Mouse (Mus musculus) kidney, postnatal 0 days (tissue): ENCODE results near the gene Ucn2. TPM values are rescaled to one million over a fixed set of nuclear protein-coding genes. Genes with fewer than 3 reads are reported as not detected.

ENCODE experiments used
- ATAC-seq: fragments of 200-750 bp; cut with Nextera tagmentation; replicated peaks from 2 replicates; pipeline ENCODE4 v1.8.0; 2017; ENCODE audit warnings: low read depth, moderate number of reproducible peaks, moderate TSS enrichment, moderate library complexity; ENCODE audit not compliant: low FRiP score
- DNase-seq: peaks from one replicate; pipeline ENCODE4 v3.0.0-alpha.2; 2016; ENCODE audit warnings: low spot score
- H3K27ac ChIP-seq: fragments of 300-500 bp; sonication (generic); 2 replicates; pipeline ENCODE4 v1.5.1; 2014; ENCODE audit warnings: mild to moderate bottlenecking
- H3K27me3 ChIP-seq: fragments of 300-500 bp; sonication (generic); 2 replicates; pipeline ENCODE4 v1.6.1; 2014; ENCODE audit warnings: low read length, mixed read lengths; ENCODE audit not compliant: insufficient read depth
- H3K36me3 ChIP-seq: fragments of 300-500 bp; sonication (generic); 2 replicates; pipeline ENCODE4 v1.6.1; 2014; ENCODE audit warnings: low read length, mixed read lengths; ENCODE audit not compliant: insufficient read depth
- H3K4me1 ChIP-seq: fragments of 300-500 bp; sonication (generic); replicated peaks from 2 replicates; pipeline ENCODE4 v1.6.1; 2014; ENCODE audit warnings: antibody characterized with exemption, low read length, mixed read lengths; ENCODE audit not compliant: insufficient read depth
- H3K4me2 ChIP-seq: fragments of 300-500 bp; sonication (generic); 2 replicates; pipeline ENCODE4 v1.6.1; 2014; ENCODE audit warnings: mild to moderate bottlenecking, low read length, moderate library complexity, mixed read lengths
- H3K4me3 ChIP-seq: fragments of 300-500 bp; sonication (generic); replicated peaks from 2 replicates; pipeline ENCODE4 v1.5.1; 2014; ENCODE audit warnings: low read depth, low read length
- H3K9ac ChIP-seq: fragments of 300-500 bp; sonication (generic); 2 replicates; pipeline ENCODE4 v1.6.1; 2014; ENCODE audit warnings: low read depth, low read length
- H3K9me3 ChIP-seq: fragments of 300-500 bp; sonication (generic); replicated peaks from 2 replicates; pipeline ENCODE4 v1.6.1; 2016; ENCODE audit warnings: low read length, inconsistent platforms, mixed read lengths
- CTCF ChIP-seq: IDR thresholded peaks from 2 replicates; pipeline ENCODE4 v1.5.1; 2016; ENCODE audit warnings: antibody characterized with exemption, low read depth, mild to moderate bottlenecking, moderate library complexity
- WGBS: fragments of 180-500 bp; shearing (Covaris S2); extraction: QIAGEN DNeasy Blood & Tissue Kit; methylation state at CpG from one replicate; pipeline ENCODE4 v1.1.7; 2014; 5-methylcytosine and 5-hydroxymethylcytosine counted together
- polyA plus RNA-seq: library from polyadenylated mRNA; unstranded; fragments of >200 nt; fragmentation: Nextera tagmentation; extraction: Ambion mirVana; gene quantifications from 2 replicates; pipeline ENCODE4 v1.2.1, GENCODE M21; 2015

Ucn2 gene
- polyA plus RNA-seq, 1 experiment from 2014 or later, result not detected

GRCm38 (mm10) chr9:108989802-108990461 is 4.1 kb downstream of the Ucn2 start:
- 83% methylated on average over 4 of the region's 4 CpGs for WGBS
- Histone ChIP-seq H3K4me2 (no peak overlapping the region), H3K4me3 (no peak overlapping the region), H3K36me3 (no peaks in the 10 kb centered on the region), H3K9me3 (no peaks in the 10 kb centered on the region), H3K4me1 (peaks cover 19% of the 10 kb centered on the region; the same call in 1 of the 2 replicates), H3K9ac (no peak overlapping the region), H3K27ac (peak overlapping the region; percentile 93; the same call in 1 of the 2 replicates), H3K27me3 (no peaks in the 10 kb centered on the region)
- no peak for DNase-seq
- ATAC-seq, result no peak
- no peak for TF ChIP-seq CTCF

GRCm38 (mm10) chr9:108990462-108990820 is 4.6 kb downstream of the Ucn2 start:
- Histone ChIP-seq H3K4me2 (no peak overlapping the region), H3K4me1 (peaks cover 19% of the 10 kb centered on the region; the same call in 1 of the 2 replicates), H3K27me3 (no peaks in the 10 kb centered on the region), H3K27ac (peak overlapping the region; percentile 93; the same call in 1 of the 2 replicates), H3K9me3 (no peaks in the 10 kb centered on the region), H3K9ac (no peak overlapping the region), H3K4me3 (no peak overlapping the region), H3K36me3 (no peaks in the 10 kb centered on the region)
- DNase-seq (no peak), ATAC-seq (no peak)
- no peak for TF ChIP-seq CTCF
- WGBS, result 62% methylated on average over 7 of the region's 7 CpGs

DNA sequence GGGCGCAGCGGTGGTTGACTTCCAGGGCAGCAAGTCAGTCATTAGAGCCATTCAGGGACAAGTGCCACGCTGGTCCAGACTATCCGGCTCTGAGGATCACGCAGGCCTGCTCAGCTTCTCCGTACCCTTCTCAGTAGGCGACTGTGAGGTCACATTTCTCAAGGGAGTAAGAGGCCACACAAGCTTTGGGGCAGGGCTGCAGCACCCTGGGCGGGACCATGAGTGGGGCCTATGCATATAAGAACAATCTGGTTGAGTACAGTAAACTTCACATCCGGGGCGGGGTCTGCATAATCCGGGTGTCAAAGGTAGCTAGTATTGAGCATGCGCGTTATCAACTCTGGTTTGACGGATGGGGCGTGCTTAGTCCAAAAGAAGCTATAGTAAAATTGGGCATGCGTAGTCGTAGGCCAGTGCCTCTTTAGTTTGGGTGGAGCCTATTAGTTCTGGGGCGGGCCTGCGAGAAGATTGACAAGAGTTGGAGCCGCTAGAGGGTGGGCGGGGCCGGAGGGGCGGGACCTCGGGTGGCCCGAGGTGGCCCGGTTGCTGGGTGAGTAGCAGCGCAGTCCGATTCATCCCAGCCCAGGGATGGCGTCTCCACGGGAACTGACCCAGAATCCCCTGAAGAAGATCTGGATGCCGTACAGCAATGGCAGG is 5.7 kb downstream of the Ucn2 start, which contains the start of gene Pfkfb4:
Pfkfb4 (plus strand) TSS at position 351 of the 657 bp plus-strand sequence.
- TF ChIP-seq CTCF, result peak; percentile 5; the same call in 1 of the 2 replicates
- ATAC-seq, result peak; percentile 93
- Histone ChIP-seq H3K4me3 (peak within 1 kb of the TSS; percentile 54), H3K9me3 (no peaks in the 10 kb centered on the region), H3K27me3 (no peaks in the 10 kb centered on the region), H3K36me3 (no peaks in the 10 kb centered on the region), H3K9ac (peak within 1 kb of the TSS; percentile 62), H3K4me1 (peaks cover 19% of the 10 kb centered on the region; the same call in 1 of the 2 replicates), H3K27ac (peak within 1 kb of the TSS; percentile 93), H3K4me2 (peak within 1 kb of the TSS; percentile 88)
- DNase-seq, result peak; percentile 100
- 2% methylated on average over 31 of the region's 31 CpGs for WGBS

GRCm38 (mm10) chr9:108992085-108992469 is 6.3 kb downstream of the Ucn2 start:
- TF ChIP-seq CTCF, result no peak
- Histone ChIP-seq H3K27me3 (no peaks in the 10 kb centered on the region), H3K9ac (peak overlapping the region; percentile 58), H3K4me3 (peak overlapping the region; percentile 54), H3K9me3 (no peaks in the 10 kb centered on the region), H3K27ac (peak overlapping the region; percentile 47; the same call in 1 of the 2 replicates), H3K4me2 (peak overlapping the region; percentile 88), H3K4me1 (peaks cover 19% of the 10 kb centered on the region; the same call in 1 of the 2 replicates), H3K36me3 (no peaks in the 10 kb centered on the region)
- 9% methylated on average over 18 of the region's 18 CpGs for WGBS
- ATAC-seq (no peak; the same call in 1 of the 2 replicates), DNase-seq (no peak)

GRCm38 (mm10) chr9:108992620-108993361 is 7.0 kb downstream of the Ucn2 start:
- H3K4me3 ChIP-seq, result no peak overlapping the region
- TF ChIP-seq CTCF, result no peak
- DNase-seq (no peak), ATAC-seq (no peak)
- H3K9ac ChIP-seq, result no peak overlapping the region
- peaks cover 19% of the 10 kb centered on the region; the same call in 1 of the 2 replicates for H3K4me1 ChIP-seq
- H3K27me3 ChIP-seq, result no peaks in the 10 kb centered on the region
- H3K36me3 ChIP-seq, result no peaks in the 10 kb centered on the region
- WGBS, result 57% methylated on average over 9 of the region's 9 CpGs
- peak overlapping the region; percentile 88 for H3K4me2 ChIP-seq
- H3K9me3 ChIP-seq, result no peaks in the 10 kb centered on the region
- no peak overlapping the region for H3K27ac ChIP-seq

- H3K27ac ChIP-seq, result peak overlapping the region; percentile 57; the same call in 1 of the 2 replicates
- H3K27me3 ChIP-seq, result no peaks in the 10 kb centered on the region
- TF ChIP-seq CTCF, result no peak
- H3K9ac ChIP-seq, result no peak overlapping the region
- peak; percentile 8; the same call in 1 of the 2 replicates for ATAC-seq
- H3K9me3 ChIP-seq, result no peaks in the 10 kb centered on the region
- no peak overlapping the region for H3K4me2 ChIP-seq
- 54% methylated on average over 9 of the region's 9 CpGs for WGBS
- H3K4me3 ChIP-seq, result no peak overlapping the region
- H3K36me3 ChIP-seq, result no peaks in the 10 kb centered on the region
- DNase-seq, result no peak
- no peaks in the 10 kb centered on the region for H3K4me1 ChIP-seq
These were observed 10.6 kb downstream of the Ucn2 start for GRCm38 (mm10) chr9:108996411-108996810.
